Mouse (Mus musculus): Measurements from ENCODE around the gene Jph3. TPM values are rescaled to one million over a fixed set of nuclear protein-coding genes. Genes with fewer than 3 reads are reported as not detected.

The Jph3 gene
- total and polyA plus RNA-seq, 3 experiments = 0.10 to 0.11 TPM; not detected in 1

GRCm38 (mm10) chr8:121804829-121805228 is 75.4 kb downstream of the Jph3 start:
- Histone ChIP-seq H3K79me2 (replicated peaks; ENCODE audit: control insufficient read depth, insufficient read depth, low read length) (no peaks in the 10 kb centered on the region), H3K27me3 (ENCODE audit: control insufficient read depth, insufficient read depth, low read length) (no peaks in the 10 kb centered on the region), H3K4me1 (ENCODE audit: control insufficient read depth, insufficient read depth, low read length) (no peaks in the 10 kb centered on the region), H3K27ac (no peak overlapping the region), H3K36me3 (ENCODE audit: control insufficient read depth, insufficient read depth, low read length) (no peaks in the 10 kb centered on the region), H3K9ac (ENCODE audit: low read depth, low read length) (no peak overlapping the region), H3K4me3 (no peak overlapping the region)
- 97% methylated on average over 5 of the region's 5 CpGs for WGBS
- TF ChIP-seq EP300 (IDR thresholded peaks at IDR 0.05; ENCODE audit: insufficient read depth, low read depth, low read length) (no peak), POLR2A (IDR thresholded peaks at IDR 0.05; ENCODE audit: insufficient read depth, low read depth, low read length) (no peak), CTCF (IDR thresholded peaks at IDR 0.05) (no peak)
- intact Hi-C loops (cut with DNase I) = no loop called here
- no peak for DNase-seq

DNA sequence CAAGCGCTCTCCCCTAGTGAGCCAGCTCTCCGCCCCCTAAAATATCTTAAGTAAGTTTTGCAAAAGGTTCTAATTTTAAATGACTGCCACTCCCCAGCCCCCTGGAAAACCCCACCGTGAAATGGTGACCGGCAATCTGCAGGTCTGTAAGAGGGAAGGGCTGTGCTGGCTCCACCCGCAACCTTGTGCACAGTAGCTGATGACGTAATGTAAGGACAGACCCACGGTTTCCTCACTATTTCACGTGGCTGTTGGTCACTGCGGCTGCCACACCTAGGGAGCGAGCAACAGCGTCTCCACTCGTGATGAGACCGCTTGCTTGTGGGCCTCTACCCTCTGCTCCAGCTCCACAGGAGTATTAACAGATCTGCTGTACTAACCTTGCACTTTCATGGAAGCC is 76.7 kb downstream of the Jph3 start:
- H3K4me3 ChIP-seq = no peak overlapping the region
- H3K4me1 ChIP-seq (ENCODE audit: control insufficient read depth, insufficient read depth, low read length) = no peaks in the 10 kb centered on the region
- no peaks in the 10 kb centered on the region for H3K79me2 ChIP-seq (replicated peaks; ENCODE audit: control insufficient read depth, insufficient read depth, low read length)
- intact Hi-C loops (cut with DNase I) = no loop called here
- TF ChIP-seq POLR2A (IDR thresholded peaks at IDR 0.05; ENCODE audit: insufficient read depth, low read depth, low read length) (no peak), EP300 (IDR thresholded peaks at IDR 0.05; ENCODE audit: insufficient read depth, low read depth, low read length) (no peak), CTCF (IDR thresholded peaks at IDR 0.05) (no peak)
- no peaks in the 10 kb centered on the region for H3K27me3 ChIP-seq (ENCODE audit: control insufficient read depth, insufficient read depth, low read length)
- no peak overlapping the region for H3K9ac ChIP-seq (ENCODE audit: low read depth, low read length)
- no peaks in the 10 kb centered on the region for H3K36me3 ChIP-seq (ENCODE audit: control insufficient read depth, insufficient read depth, low read length)
- no peak overlapping the region for H3K27ac ChIP-seq
- DNase-seq = no peak
- WGBS = 85% methylated on average over 13 of the region's 13 CpGs

GRCm38 (mm10) chr8:121808032-121808431 is 78.6 kb downstream of the Jph3 start:
- TF ChIP-seq EP300 (IDR thresholded peaks at IDR 0.05; ENCODE audit: insufficient read depth, low read depth, low read length) (no peak), POLR2A (IDR thresholded peaks at IDR 0.05; ENCODE audit: insufficient read depth, low read depth, low read length) (no peak), CTCF (IDR thresholded peaks at IDR 0.05) (no peak)
- H3K79me2 ChIP-seq (replicated peaks; ENCODE audit: control insufficient read depth, insufficient read depth, low read length) = no peaks in the 10 kb centered on the region
- H3K36me3 ChIP-seq (ENCODE audit: control insufficient read depth, insufficient read depth, low read length) = no peaks in the 10 kb centered on the region
- 84% methylated on average over 11 of the region's 11 CpGs for WGBS
- no peak overlapping the region for H3K9ac ChIP-seq (ENCODE audit: low read depth, low read length)
- DNase-seq = no peak
- no peaks in the 10 kb centered on the region for H3K4me1 ChIP-seq (ENCODE audit: control insufficient read depth, insufficient read depth, low read length)
- H3K27me3 ChIP-seq (ENCODE audit: control insufficient read depth, insufficient read depth, low read length) = no peaks in the 10 kb centered on the region
- no peak overlapping the region for H3K4me3 ChIP-seq
- intact Hi-C loops (cut with DNase I) = no loop called here
- H3K27ac ChIP-seq = no peak overlapping the region

GRCm38 (mm10) chr8:121809524-121810155 is 80.2 kb downstream of the Jph3 start:
- intact Hi-C loops (cut with DNase I) = no loop called here
- no peak overlapping the region for H3K9ac ChIP-seq (ENCODE audit: low read depth, low read length)
- TF ChIP-seq EP300 (IDR thresholded peaks at IDR 0.05; ENCODE audit: insufficient read depth, low read depth, low read length) = no peak
- no peak for TF ChIP-seq CTCF (IDR thresholded peaks at IDR 0.05)
- TF ChIP-seq POLR2A (IDR thresholded peaks at IDR 0.05; ENCODE audit: insufficient read depth, low read depth, low read length) = no peak
- H3K36me3 ChIP-seq (ENCODE audit: control insufficient read depth, insufficient read depth, low read length) = no peaks in the 10 kb centered on the region
- no peak overlapping the region for H3K27ac ChIP-seq
- H3K4me3 ChIP-seq = no peak overlapping the region
- no peaks in the 10 kb centered on the region for H3K4me1 ChIP-seq (ENCODE audit: control insufficient read depth, insufficient read depth, low read length)
- no peaks in the 10 kb centered on the region for H3K79me2 ChIP-seq (replicated peaks; ENCODE audit: control insufficient read depth, insufficient read depth, low read length)
- H3K27me3 ChIP-seq (ENCODE audit: control insufficient read depth, insufficient read depth, low read length) = no peaks in the 10 kb centered on the region
- DNase-seq = no peak
- 76% methylated on average over 11 of the region's 11 CpGs for WGBS

- no peak overlapping the region for H3K27ac ChIP-seq
- H3K4me1 ChIP-seq (ENCODE audit: control insufficient read depth, insufficient read depth, low read length) = no peaks in the 10 kb centered on the region
- H3K27me3 ChIP-seq (ENCODE audit: control insufficient read depth, insufficient read depth, low read length) = no peaks in the 10 kb centered on the region
- TF ChIP-seq EP300 (IDR thresholded peaks at IDR 0.05; ENCODE audit: insufficient read depth, low read depth, low read length) (no peak), POLR2A (IDR thresholded peaks at IDR 0.05; ENCODE audit: insufficient read depth, low read depth, low read length) (no peak), CTCF (IDR thresholded peaks at IDR 0.05) (no peak)
- 85% methylated on average over 3 of the region's 3 CpGs for WGBS
- no peak overlapping the region for H3K9ac ChIP-seq (ENCODE audit: low read depth, low read length)
- H3K36me3 ChIP-seq (ENCODE audit: control insufficient read depth, insufficient read depth, low read length) = no peaks in the 10 kb centered on the region
- no peak overlapping the region for H3K4me3 ChIP-seq
- DNase-seq = no peak
- H3K79me2 ChIP-seq (replicated peaks; ENCODE audit: control insufficient read depth, insufficient read depth, low read length) = no peaks in the 10 kb centered on the region
- intact Hi-C loops (cut with DNase I) = no loop called here
Measured at GRCm38 (mm10) chr8:121811502-121811901, 82.1 kb downstream of the Jph3 start.

DNA sequence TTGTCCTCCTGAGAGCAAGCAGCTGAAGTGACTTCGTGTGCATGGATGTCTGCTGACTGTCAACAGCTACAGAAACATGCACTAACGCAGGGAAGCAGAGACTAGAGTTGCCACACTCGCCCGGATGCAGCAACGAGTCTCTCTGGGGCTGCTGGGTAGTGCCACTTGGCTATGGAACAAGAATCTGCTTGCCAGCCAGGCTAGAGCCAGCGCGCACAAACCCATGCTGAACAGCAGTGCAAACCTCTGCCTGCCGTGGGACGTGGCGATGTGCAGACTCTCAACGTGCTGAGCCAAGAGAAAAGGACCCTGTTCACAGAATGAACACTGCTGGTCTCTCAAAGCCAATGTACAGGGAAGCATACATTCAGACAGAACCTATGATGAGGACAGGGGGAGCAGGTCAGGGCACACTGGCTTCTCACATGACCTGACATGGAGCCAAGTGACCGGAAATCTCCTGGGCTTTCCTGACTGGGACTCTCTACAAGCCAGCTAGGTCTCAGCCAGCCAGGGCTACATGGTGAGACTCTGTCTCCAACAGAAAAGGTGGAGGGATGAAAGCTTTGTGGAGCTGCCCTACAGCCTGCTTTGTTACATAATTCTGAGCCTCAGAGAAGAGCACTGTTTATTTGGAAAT is 82.6 kb downstream of the Jph3 start:
- TF ChIP-seq EP300 (IDR thresholded peaks at IDR 0.05; ENCODE audit: insufficient read depth, low read depth, low read length) (no peak), POLR2A (IDR thresholded peaks at IDR 0.05; ENCODE audit: insufficient read depth, low read depth, low read length) (no peak), CTCF (IDR thresholded peaks at IDR 0.05) (no peak)
- H3K27ac ChIP-seq = no peak overlapping the region
- H3K4me3 ChIP-seq = no peak overlapping the region
- H3K79me2 ChIP-seq (replicated peaks; ENCODE audit: control insufficient read depth, insufficient read depth, low read length) = no peaks in the 10 kb centered on the region
- DNase-seq = peak in 1 of 2 experiments; percentile 41
- no peaks in the 10 kb centered on the region for H3K27me3 ChIP-seq (ENCODE audit: control insufficient read depth, insufficient read depth, low read length)
- H3K4me1 ChIP-seq (ENCODE audit: control insufficient read depth, insufficient read depth, low read length) = no peaks in the 10 kb centered on the region
- no peaks in the 10 kb centered on the region for H3K36me3 ChIP-seq (ENCODE audit: control insufficient read depth, insufficient read depth, low read length)
- no peak overlapping the region for H3K9ac ChIP-seq (ENCODE audit: low read depth, low read length)
- 67% methylated on average over 12 of the region's 12 CpGs for WGBS
- intact Hi-C loops (cut with DNase I) = no loop called here

All from heart, adult 2 months (tissue).